Mouse (Mus musculus) forebrain, postnatal 0 days (tissue): ENCODE measurements at regions not wholly inside any gene's neighbourhood (a gene's known extent, or its start where the extent isn't known, plus 50 kb on each side); places are given as distances from the start of the nearest gene placed in this dataset.
A peak's percentile ranks its signal among the peaks of the same experiment; 100 is the strongest.

Experiments
- ATAC-seq: fragments of 200-750 bp; cut with Nextera tagmentation; 2 replicates; pipeline ENCODE4 v1.8.0; 2017; ENCODE audit warnings: mild to moderate bottlenecking, moderate library complexity
- DNase-seq: peaks from one replicate; pipeline ENCODE4 v3.0.0-alpha.2; 2015
- H3K27ac ChIP-seq: fragments of 300-500 bp; sonication (generic); 2 replicates; pipeline ENCODE4 v1.5.1; 2014; ENCODE audit warnings: low read depth, mild to moderate bottlenecking, antibody characterized with exemption, low read length, moderate library complexity, mixed read lengths
- H3K27me3 ChIP-seq: fragments of 300-500 bp; sonication (generic); 2 replicates; pipeline ENCODE4 v1.6.1; 2014; ENCODE audit warnings: mild to moderate bottlenecking, low read length, mixed read lengths; ENCODE audit not compliant: insufficient read depth
- H3K36me3 ChIP-seq: fragments of 300-500 bp; sonication (generic); 2 replicates; pipeline ENCODE4 v1.6.1; 2014; ENCODE audit warnings: mild to moderate bottlenecking, moderate library complexity; ENCODE audit not compliant: insufficient read depth
- H3K4me1 ChIP-seq: fragments of 300-500 bp; sonication (generic); 2 replicates; pipeline ENCODE4 v1.6.1; 2014; ENCODE audit warnings: antibody characterized with exemption; ENCODE audit not compliant: insufficient read depth
- H3K4me2 ChIP-seq: fragments of 300-500 bp; sonication (generic); 2 replicates; pipeline ENCODE4 v1.6.1; 2014; ENCODE audit warnings: low read depth, mild to moderate bottlenecking, moderate library complexity
- H3K4me3 ChIP-seq: fragments of 300-500 bp; sonication (generic); 2 replicates; pipeline ENCODE4 v1.5.1; 2014; ENCODE audit warnings: low read depth, low read length, mixed read lengths
- H3K9ac ChIP-seq: fragments of 300-500 bp; sonication (generic); 2 replicates; pipeline ENCODE4 v1.6.1; 2014; ENCODE audit warnings: mild to moderate bottlenecking
- H3K9me3 ChIP-seq: fragments of 300-500 bp; sonication (generic); 2 replicates; pipeline ENCODE4 v1.6.1; 2016; ENCODE audit warnings: low read length
- CTCF ChIP-seq: sonication (generic); IDR thresholded peaks from 2 replicates; pipeline ENCODE4 v1.5.1; 2016; ENCODE audit warnings: antibody characterized with exemption, control low read depth, low read depth
- WGBS: fragments of 180-500 bp; shearing (Covaris S2); extraction: QIAGEN DNeasy Blood & Tissue Kit; methylation state at CpG from one replicate; pipeline ENCODE4 v1.1.7; 2014; 5-methylcytosine and 5-hydroxymethylcytosine counted together

GRCm38 (mm10) chr17:4866026-4866896, 127.9 kb upstream of the Arid1b start:
- 17% methylated on average over 17 of the region's 17 CpGs for WGBS
- H3K27me3 ChIP-seq: no peaks in the 10 kb centered on the region
- H3K4me3 ChIP-seq: no peak overlapping the region; the same call in 1 of the 2 replicates
- DNase-seq: peak; percentile 52
- H3K4me2 ChIP-seq: peak overlapping the region; percentile 45
- H3K27ac ChIP-seq: peak overlapping the region; percentile 60
- H3K9me3 ChIP-seq: no peaks in the 10 kb centered on the region
- TF ChIP-seq CTCF: no peak
- H3K36me3 ChIP-seq: no peaks in the 10 kb centered on the region
- ATAC-seq: peak; percentile 89
- H3K4me1 ChIP-seq: peaks cover 11% of the 10 kb centered on the region
- peak overlapping the region; percentile 23 for H3K9ac ChIP-seq

DNA sequence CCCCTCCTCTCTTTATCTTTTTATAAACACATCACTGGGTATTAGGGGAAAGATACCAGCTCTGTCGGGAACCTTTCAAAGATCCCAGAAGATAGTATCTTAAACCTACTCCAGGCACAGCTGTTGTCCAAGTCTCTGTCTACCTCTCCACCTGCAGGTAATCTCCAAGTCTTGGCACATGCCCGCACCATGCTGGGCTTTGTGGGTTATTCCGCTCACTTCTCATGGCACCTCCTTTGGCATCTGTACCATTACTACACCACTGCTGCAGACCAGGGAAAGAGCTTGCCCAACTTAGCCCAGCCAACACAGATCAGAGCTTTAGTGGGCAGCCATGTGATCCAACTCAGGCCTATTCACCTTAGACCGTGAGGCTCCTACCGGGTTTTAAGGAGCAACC, 127.0 kb upstream of the Arid1b start:
- no peak overlapping the region for H3K27ac ChIP-seq
- no peaks in the 10 kb centered on the region for H3K27me3 ChIP-seq
- 93% methylated on average over 5 of the region's 5 CpGs for WGBS
- no peak overlapping the region for H3K4me2 ChIP-seq
- no peak for TF ChIP-seq CTCF
- DNase-seq: no peak
- H3K36me3 ChIP-seq: no peaks in the 10 kb centered on the region
- ATAC-seq: no peak
- H3K9me3 ChIP-seq: no peaks in the 10 kb centered on the region
- peaks cover 11% of the 10 kb centered on the region for H3K4me1 ChIP-seq
- no peak overlapping the region for H3K4me3 ChIP-seq
- H3K9ac ChIP-seq: no peak overlapping the region

GRCm38 (mm10) chr17:4867754-4868445, 126.2 kb upstream of the Arid1b start:
- ATAC-seq (no peak), DNase-seq (no peak)
- Histone ChIP-seq H3K4me1 (peaks cover 11% of the 10 kb centered on the region), H3K27me3 (no peaks in the 10 kb centered on the region), H3K27ac (no peak overlapping the region), H3K4me3 (no peak overlapping the region), H3K9ac (no peak overlapping the region), H3K36me3 (no peaks in the 10 kb centered on the region), H3K4me2 (no peak overlapping the region), H3K9me3 (no peaks in the 10 kb centered on the region)
- 61% methylated on average over 9 of the region's 9 CpGs for WGBS
- TF ChIP-seq CTCF: no peak

DNA sequence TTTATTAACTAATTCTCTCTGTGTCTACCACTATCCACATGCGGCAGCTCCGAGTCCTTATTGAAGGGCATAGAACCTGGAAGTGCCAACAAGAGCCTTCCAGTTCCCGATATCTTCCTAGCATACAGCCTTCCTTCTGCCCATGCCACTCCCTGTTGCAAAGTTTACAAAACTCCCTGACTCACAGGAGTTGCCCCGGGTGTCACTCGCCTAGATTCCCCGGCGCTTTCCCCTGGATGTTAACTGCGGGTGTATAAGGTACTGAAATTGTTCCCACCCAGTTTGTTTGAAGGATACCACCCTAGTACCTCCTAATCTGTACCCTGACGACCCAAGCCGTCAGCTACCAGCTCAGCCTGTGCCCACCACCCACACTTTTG, 125.7 kb upstream of the Arid1b start:
- no peaks in the 10 kb centered on the region for H3K27me3 ChIP-seq

GRCm38 (mm10) chr17:4868861-4869260, 125.3 kb upstream of the Arid1b start:
- no peak for TF ChIP-seq CTCF
- Histone ChIP-seq H3K27ac (no peak overlapping the region), H3K36me3 (no peaks in the 10 kb centered on the region), H3K4me3 (no peak overlapping the region), H3K4me1 (peaks cover 11% of the 10 kb centered on the region), H3K4me2 (no peak overlapping the region), H3K9ac (no peak overlapping the region), H3K9me3 (no peaks in the 10 kb centered on the region), H3K27me3 (no peaks in the 10 kb centered on the region)
- WGBS: 92% methylated on average over 5 of the region's 5 CpGs
- DNase-seq (no peak), ATAC-seq (no peak)

More for the DNA sequence above, 125.7 kb upstream of the Arid1b start:
- WGBS: 92% methylated on average over 10 of the region's 10 CpGs
- Histone ChIP-seq H3K36me3 (no peaks in the 10 kb centered on the region), H3K27ac (no peak overlapping the region), H3K4me1 (peaks cover 11% of the 10 kb centered on the region), H3K9ac (no peak overlapping the region), H3K9me3 (no peaks in the 10 kb centered on the region), H3K4me3 (no peak overlapping the region), H3K4me2 (no peak overlapping the region)
- ATAC-seq: no peak
- no peak for DNase-seq
- TF ChIP-seq CTCF: no peak

DNA sequence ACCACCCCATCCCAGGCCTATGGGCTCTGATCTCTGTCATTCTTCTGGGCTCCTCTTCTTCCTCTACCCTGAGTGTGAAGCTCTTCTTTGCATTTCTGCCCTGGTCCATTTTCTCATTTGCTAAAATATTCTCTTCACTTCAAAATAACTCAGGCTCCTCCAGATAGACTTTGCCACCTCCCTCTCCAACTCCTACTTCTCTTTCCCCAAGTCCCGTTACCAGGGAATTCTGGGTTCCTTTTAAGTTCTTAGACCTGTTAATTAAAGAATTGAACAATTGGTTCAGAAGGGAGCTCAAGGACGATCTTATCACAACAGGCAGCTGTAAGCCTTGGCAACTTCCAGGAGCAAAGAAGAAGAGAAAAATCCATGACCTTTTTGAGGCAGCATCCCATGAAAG, 122.9 kb upstream of the Arid1b start:
- DNase-seq (no peak), ATAC-seq (no peak)
- peaks cover under 1% of the 10 kb centered on the region; the same call in 1 of the 2 replicates for H3K4me1 ChIP-seq
- H3K4me2 ChIP-seq: no peak overlapping the region
- H3K36me3 ChIP-seq: no peaks in the 10 kb centered on the region
- no peak overlapping the region for H3K9ac ChIP-seq
- H3K4me3 ChIP-seq: no peak overlapping the region
- no peak for TF ChIP-seq CTCF
- H3K27ac ChIP-seq: no peak overlapping the region
- H3K9me3 ChIP-seq: no peaks in the 10 kb centered on the region
- no peaks in the 10 kb centered on the region for H3K27me3 ChIP-seq
- 36% methylated on average over 2 of the region's 2 CpGs for WGBS

- ATAC-seq (no peak), DNase-seq (no peak)
- Histone ChIP-seq H3K9me3 (no peaks in the 10 kb centered on the region), H3K4me3 (no peak overlapping the region), H3K9ac (no peak overlapping the region), H3K4me2 (no peak overlapping the region), H3K27ac (no peak overlapping the region), H3K36me3 (no peaks in the 10 kb centered on the region), H3K27me3 (no peaks in the 10 kb centered on the region), H3K4me1 (no peaks in the 10 kb centered on the region)
- no peak for TF ChIP-seq CTCF
- WGBS: 80% methylated on average over 2 of the region's 2 CpGs
Observed at GRCm38 (mm10) chr17:4874459-4874858, 119.7 kb upstream of the Arid1b start.
